Mouse (Mus musculus) testis, adult 2 months (tissue): ENCODE data around the gene Lst1. TPM values are rescaled to one million over a fixed set of nuclear protein-coding genes. Genes with fewer than 3 reads are reported as not detected.
A peak's percentile ranks its signal among the peaks of the same experiment; 100 is the strongest.

Source experiments
- H3K27ac ChIP-seq: fragments of 200-500 bp; 2 replicates; pipeline ENCODE4 v1.5.1; 2012; ENCODE audit warnings: low read depth, low read length; ENCODE audit not compliant: control insufficient read depth, insufficient read depth
- H3K27me3 ChIP-seq: fragments of 200-500 bp; 2 replicates; pipeline ENCODE4 v1.6.1; 2012; ENCODE audit warnings: mild to moderate bottlenecking, low read length, moderate library complexity; ENCODE audit not compliant: control insufficient read depth, insufficient read depth
- H3K36me3 ChIP-seq: fragments of 200-500 bp; 2 replicates; pipeline ENCODE4 v1.6.1; 2012; ENCODE audit warnings: mild to moderate bottlenecking, low read length; ENCODE audit not compliant: control insufficient read depth, insufficient read depth
- H3K4me1 ChIP-seq: fragments of 200-500 bp; 2 replicates; pipeline ENCODE4 v1.6.1; 2012; ENCODE audit warnings: low read length; ENCODE audit not compliant: control insufficient read depth, insufficient read depth
- H3K4me3 ChIP-seq: fragments of 200-500 bp; 2 replicates; pipeline ENCODE4 v1.5.1; 2012; ENCODE audit warnings: low read depth, mild to moderate bottlenecking, low read length, moderate library complexity, mixed read lengths; ENCODE audit not compliant: control insufficient read depth
- CTCF ChIP-seq: fragments of 200-500 bp; IDR thresholded peaks from 2 replicates; pipeline ENCODE4 v1.5.1; 2012; ENCODE audit warnings: low read depth, mild to moderate bottlenecking, inconsistent platforms, low read length, moderate library complexity; ENCODE audit not compliant: control insufficient read depth, insufficient read depth, insufficient replicate concordance
- POLR2A ChIP-seq: fragments of 200-500 bp; IDR thresholded peaks from 2 replicates; pipeline ENCODE4 v1.6.1; 2012; ENCODE audit warnings: low read depth, mild to moderate bottlenecking, inconsistent platforms, low read length, moderate library complexity; ENCODE audit not compliant: control insufficient read depth
- polyA plus RNA-seq: library from polyadenylated mRNA; depleted of rRNA; stranded (reverse); fragments of >200 nt; gene quantifications from 2 replicates; pipeline ENCODE4 v1.2.3, GENCODE M21; 2012

Gene Lst1
- polyA plus RNA-seq, 1 experiment, result 0.65 TPM

DNA sequence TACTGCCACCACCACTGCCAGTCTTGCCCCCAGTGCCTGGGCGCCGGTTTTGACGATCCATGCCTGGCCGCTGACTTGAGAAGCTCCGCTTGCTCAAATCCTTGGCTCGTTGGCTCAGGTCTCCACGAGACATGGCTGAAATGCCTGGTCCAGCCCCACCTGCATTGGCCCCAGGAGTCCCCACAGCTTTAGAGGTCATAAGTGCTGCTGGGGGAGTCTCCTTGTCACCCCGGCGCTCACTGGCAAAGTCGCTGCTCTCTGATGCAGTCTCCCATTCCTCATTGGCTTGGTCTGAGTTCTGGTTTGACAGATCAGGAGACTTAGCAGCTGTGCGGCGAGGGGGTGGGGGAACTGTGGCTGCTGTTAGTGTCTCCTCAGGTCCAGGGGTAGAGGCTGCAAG lies 32.8 kb downstream of the Lst1 start:
- H3K4me1 ChIP-seq, result peaks cover 2% of the 10 kb centered on the region
- TF ChIP-seq CTCF (0 out of 2 replicates have a peak, but pooled peaks have one; percentile 1), POLR2A (no peak)
- H3K27ac ChIP-seq, result no peak overlapping the region
- no peaks in the 10 kb centered on the region for H3K27me3 ChIP-seq
- no peak overlapping the region for H3K4me3 ChIP-seq
- peaks cover 28% of the 10 kb centered on the region for H3K36me3 ChIP-seq

DNA sequence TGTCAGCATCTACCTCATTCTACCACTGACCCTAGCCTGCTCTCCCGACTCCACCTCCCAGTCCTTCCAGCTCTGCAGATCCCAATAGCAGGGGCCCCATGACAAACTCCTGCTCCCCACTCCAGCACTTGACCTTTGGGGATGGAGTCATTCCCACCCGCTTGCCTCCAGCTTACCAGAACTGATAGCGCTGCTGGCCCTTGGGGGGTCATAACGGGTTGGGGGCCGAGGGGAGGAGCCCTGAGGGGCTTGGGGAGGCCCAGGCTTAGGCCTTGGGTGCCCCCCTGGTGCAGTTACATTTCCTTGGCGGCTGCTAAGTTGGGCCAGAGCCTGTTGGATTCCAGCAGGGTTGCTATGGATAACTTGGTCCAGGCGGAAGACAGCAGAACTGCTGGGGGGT lies 33.6 kb downstream of the Lst1 start:
- peaks cover 29% of the 10 kb centered on the region for H3K36me3 ChIP-seq
- no peak overlapping the region for H3K27ac ChIP-seq
- no peak overlapping the region for H3K4me3 ChIP-seq
- TF ChIP-seq CTCF (no peak), POLR2A (no peak)
- no peaks in the 10 kb centered on the region for H3K27me3 ChIP-seq
- peaks cover 2% of the 10 kb centered on the region for H3K4me1 ChIP-seq

DNA sequence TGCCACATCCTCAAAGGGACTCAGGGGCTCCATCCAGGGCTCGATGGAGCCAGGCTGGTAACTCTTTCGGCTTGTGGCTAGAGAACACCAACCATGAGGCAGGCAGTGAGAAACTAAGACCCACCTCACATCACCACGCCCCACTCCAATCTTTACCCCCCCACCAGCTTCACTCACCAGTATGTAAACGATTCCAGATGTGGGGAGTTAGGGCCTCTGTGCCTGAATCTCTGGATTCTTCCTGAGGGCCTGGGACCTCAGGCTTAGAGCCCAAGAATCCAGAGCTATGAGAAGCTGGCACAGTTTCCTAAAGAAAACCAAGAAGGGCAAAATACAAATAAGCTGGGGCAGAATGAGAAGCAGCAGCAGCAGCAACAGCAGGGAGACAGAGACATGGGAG lies 34.3 kb downstream of the Lst1 start:
- peaks cover 25% of the 10 kb centered on the region for H3K36me3 ChIP-seq
- no peak for TF ChIP-seq CTCF
- peaks cover 2% of the 10 kb centered on the region; the same call in 1 of the 2 replicates for H3K4me1 ChIP-seq
- H3K27ac ChIP-seq, result no peak overlapping the region
- no peak overlapping the region for H3K4me3 ChIP-seq
- no peaks in the 10 kb centered on the region for H3K27me3 ChIP-seq

DNA sequence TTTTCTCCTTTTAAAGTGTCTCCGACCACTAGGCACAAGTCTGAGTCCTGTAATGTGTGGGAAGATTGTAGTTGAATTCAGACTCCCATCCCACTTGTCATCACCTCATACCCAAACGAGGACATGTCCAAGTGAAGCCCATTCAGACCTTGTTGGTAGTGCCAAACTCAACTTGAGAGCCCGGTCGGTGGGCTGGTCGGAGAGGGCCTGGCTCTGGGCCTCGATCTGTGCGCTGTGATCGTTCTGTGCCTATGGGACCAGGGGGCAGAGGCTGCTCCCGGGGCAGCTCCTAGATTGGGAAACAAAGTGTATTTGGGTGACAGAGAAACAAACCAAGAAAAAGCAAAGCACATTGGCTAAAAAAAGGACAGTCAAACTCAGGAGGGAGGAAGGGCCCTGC lies 35.2 kb downstream of the Lst1 start:
- no peak for TF ChIP-seq CTCF
- TF ChIP-seq POLR2A, result no peak
- peaks cover 24% of the 10 kb centered on the region for H3K36me3 ChIP-seq
- no peak overlapping the region for H3K27ac ChIP-seq
- H3K4me3 ChIP-seq, result no peak overlapping the region
- H3K27me3 ChIP-seq, result no peaks in the 10 kb centered on the region
- peaks cover 2% of the 10 kb centered on the region; the same call in 1 of the 2 replicates for H3K4me1 ChIP-seq

DNA sequence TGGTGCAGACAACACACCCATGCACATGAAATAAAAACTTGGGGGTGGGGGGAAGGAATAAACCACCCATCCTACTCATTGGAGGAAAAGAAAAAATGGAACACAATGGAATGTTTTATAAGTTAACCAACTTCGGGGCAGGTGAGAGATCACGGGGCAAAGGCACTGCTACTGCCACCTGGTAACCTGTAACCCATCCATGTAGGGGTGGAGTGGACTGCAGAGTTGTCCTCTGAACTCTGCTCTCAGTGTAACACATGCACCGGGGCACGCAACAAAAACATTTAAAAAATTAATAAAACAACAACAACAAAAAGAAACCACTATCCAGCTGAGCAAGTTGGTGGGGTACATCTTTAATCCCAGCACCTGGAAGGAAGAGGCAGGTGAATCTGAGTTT lies 36.1 kb downstream of the Lst1 start:
- Histone ChIP-seq H3K4me3 (no peak overlapping the region), H3K27ac (no peak overlapping the region), H3K4me1 (peaks cover 2% of the 10 kb centered on the region; the same call in 1 of the 2 replicates), H3K27me3 (no peaks in the 10 kb centered on the region), H3K36me3 (peaks cover 24% of the 10 kb centered on the region)
- TF ChIP-seq POLR2A, result no peak
- TF ChIP-seq CTCF, result no peak

DNA sequence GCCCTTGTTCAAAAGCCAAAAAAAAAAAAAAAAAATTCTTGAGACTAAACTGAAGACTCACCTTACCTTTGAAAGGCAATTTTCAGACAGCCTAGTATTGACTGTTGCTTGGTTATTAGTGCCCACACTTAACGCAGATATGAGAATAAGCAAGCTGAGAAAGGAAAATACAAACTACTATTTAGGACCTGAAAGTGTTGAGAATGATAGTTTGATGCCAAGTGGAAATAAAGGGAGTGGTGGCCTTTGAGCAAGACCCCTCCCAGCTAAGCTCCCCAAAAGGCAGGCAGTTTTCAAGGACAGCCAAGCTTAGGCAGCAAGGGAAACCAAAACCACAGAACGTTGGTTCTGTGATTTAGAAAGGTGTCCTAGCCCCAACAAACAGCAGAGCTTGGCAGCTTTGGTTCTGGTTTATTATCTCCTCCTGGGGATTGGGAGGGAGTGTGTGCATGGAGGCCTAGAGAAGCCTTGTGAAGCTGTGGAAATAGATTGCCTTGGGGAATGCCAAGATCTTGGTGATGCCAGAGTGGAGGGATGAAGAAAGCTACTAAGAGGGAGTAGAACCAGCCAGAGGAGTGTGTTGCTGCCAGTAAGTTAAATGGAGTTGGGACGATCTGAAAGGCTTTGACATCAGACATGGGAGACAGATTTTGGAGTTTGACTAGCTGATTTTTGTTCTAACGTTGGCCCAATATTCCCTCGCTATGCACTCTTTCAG lies 40.2 kb downstream of the Lst1 start:
- Histone ChIP-seq H3K27me3 (no peaks in the 10 kb centered on the region), H3K36me3 (peaks cover 15% of the 10 kb centered on the region), H3K4me3 (no peak overlapping the region), H3K4me1 (peaks cover 2% of the 10 kb centered on the region; the same call in 1 of the 2 replicates), H3K27ac (no peak overlapping the region)
- TF ChIP-seq CTCF (no peak), POLR2A (no peak)

DNA sequence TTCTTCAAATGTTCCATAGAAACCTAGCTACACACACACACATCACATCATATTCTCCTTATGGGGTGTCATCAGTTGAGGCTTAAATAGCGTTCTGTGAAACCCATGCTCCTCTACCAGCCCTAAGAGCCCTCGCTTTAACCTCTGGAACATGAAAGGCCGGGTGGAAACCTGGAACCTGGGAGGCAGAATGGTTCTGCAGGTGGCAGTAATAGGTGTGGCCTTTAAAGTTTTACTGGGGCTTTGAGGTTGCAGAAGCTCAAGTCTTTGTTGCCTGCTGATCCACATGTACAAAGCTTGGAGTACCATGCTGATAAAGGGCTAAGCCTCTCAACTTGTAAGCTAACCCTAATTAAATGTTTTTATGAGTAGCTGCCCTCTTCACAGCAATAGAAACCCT lies 40.9 kb downstream of the Lst1 start:
- TF ChIP-seq CTCF (no peak), POLR2A (no peak)
- peaks cover 3% of the 10 kb centered on the region; the same call in 1 of the 2 replicates for H3K4me1 ChIP-seq
- H3K27me3 ChIP-seq, result no peaks in the 10 kb centered on the region
- no peak overlapping the region for H3K4me3 ChIP-seq
- peaks cover 13% of the 10 kb centered on the region for H3K36me3 ChIP-seq
- no peak overlapping the region for H3K27ac ChIP-seq
